Mouse (Mus musculus) embryo, embryonic 11.5 days (tissue): ENCODE measurements around the gene Zranb2.

Experiments
- DNase-seq: peaks from one replicate; pipeline ENCODE4 v3.0.0-alpha.2; 2012; ENCODE audit warnings: low read depth, low spot score

Gene Zranb2

DNA sequence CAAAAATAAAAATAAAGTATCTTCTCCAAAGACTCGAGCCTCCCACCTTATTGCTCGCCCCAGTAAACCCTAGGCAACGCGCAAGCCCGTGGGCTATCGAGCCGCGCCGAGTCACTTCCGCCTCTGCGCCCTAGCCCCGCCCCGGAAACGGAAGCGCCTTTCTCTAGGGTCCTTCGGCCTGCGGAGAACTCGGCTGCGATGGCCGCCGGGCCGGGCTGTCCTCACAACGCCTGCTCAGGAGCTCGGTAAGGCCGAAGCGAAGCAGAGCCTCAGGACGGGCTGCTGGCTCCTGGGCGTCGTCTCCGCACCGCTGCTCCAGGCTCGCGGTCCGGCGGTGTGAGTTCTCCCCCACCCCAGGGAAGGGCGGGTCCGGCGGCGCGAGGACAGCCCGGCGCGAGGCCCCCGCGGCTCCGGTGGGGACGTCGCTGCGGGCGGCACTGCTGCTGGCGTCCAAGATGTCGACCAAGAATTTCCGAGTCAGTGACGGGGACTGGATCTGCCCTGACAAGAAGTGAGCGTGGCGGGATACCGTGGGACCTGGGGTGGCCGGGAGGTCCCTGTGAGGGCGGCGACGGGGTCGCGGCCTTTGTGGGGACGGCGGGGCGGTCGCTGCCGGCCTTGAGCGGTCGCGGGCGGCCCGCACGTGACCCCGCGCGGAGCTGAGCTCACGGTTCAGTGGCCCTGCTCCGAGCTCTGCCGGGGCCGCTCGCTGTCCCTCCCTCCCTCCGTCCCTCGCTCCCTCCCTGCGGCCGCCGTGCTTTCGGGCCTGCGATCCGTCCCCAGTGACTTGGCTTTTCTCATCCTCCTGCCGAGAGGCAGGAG, at the start of gene Zranb2:
Gene Zranb2 (plus strand): TSS at position 197 of the 822 bp plus-strand sequence.
- peak; percentile 87 for DNase-seq

DNA sequence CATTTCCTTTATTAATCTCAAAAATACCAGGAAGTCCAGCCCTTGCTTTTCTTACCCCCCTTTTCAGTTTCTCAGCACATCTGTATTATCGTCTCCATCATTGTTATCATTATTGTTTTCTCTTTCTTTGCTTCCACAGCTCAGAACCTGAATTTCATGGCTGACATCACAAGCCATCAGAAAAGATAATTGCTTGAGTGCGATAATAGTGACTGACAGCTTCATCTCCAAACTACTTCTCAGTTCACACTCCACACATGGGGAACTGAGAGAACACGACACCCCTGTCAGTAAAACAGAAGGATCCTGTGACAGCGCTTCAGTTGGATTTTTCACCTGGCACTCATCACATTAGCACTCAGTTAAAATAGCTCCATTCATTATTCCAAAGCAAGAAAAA, 41.9 kb upstream of the Zranb2 start:
- no peak for DNase-seq

DNA sequence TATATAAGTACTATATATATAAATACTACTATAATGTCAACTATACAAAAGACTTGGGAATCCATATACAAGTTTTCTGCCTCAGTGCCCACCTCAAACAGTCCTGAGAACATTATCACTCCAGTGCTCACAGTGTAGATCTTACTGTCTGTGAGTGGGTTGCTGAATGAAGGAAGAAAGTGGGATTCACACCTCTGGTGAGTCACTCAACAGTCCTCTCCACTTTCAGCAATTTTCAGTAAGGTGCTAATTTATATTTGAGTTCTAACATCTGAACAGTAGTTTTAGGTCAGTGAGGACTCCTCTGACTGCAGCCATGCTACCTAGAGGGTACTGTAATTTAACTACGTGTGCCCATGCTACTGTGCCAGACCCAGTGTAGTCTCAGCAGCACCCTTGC, 31.7 kb upstream of the Zranb2 start:
- no peak for DNase-seq

DNA sequence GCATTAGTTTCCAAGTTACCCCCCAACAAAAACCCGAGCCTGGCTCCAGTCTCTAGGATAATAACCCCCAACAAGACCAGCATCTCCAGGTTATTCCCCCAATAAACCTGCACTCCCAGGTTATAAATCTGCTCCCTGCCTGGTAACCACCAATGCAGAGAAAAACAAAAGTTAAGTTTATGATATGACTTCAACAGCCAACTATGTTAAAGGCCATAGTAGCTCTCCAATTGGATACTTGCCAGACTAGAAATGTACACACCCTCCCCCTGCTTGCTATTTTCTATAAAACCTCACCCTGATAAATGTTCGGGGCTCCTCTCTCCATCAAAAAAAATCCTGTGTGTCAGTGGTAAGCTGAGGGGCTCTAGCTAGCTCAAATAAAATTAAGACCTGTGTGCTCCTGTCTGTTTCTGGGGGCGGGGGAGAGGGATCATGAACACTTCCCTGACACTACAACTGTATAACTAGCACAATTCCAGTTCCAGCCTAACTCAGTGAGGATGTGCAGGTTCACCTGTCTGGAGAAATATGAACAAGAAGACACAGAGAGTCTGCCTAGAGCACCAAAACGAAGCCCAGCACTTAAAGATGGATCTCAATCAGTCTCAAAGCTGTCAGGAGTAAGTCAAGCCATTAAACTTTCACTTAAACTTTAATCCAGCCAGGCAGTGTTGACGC, 19.7 kb upstream of the Zranb2 start:
- DNase-seq: no peak

DNA sequence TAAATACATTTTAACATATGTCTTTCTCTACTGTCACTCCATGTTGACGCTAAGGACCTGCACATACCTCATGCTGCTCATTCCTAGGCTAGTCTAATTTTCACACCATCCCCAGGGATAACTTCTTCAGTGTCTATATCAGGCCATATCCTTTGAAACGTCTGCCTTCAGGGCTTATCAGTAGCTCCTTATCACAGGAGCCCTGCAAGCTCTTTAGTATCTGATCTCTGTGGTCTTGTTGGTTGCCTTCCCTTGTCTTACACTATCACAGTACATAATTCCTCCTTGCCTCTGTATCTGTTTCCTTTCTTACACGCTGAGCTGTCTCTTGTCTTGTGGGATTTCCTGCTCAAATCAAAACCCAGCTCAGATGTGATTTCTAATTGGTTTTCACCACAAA, 17.5 kb upstream of the Zranb2 start:
- DNase-seq: no peak

DNA sequence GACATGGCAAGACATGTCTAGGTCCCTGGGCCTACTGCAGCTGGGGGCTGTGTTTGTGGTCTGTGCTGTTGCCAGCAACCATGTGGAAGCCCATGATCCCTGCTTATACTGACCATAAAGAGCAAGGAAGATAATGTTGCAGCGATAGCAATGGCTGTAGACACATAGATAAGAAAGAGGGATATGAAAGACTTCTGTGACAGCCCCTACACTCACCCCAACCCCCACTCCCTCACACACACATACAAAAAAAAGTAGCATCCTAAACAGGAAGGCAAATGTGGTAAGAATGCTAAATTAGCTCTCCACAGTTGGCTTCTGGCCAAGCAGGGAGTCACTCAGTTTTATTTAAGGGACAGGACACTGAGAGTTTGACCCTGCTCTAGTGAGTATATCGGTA, 16.0 kb upstream of the Zranb2 start:
- DNase-seq: no peak

DNA sequence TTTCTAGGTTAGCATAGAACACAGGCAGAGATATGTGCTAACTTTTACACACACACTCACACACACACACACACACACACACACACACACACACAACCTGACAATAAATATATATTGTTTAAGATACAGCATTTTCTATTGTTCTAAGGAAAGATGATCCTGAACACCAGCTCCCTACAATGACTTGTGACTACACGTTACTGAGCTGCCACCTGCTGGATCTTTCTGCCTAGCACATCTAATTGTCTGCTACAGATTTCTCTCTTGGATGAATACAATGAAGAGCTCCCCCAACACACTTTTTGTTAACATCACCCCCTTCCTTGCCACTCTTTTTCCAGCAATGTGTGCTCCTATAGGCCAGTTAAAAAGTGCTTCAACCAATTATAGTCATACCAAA, 13.5 kb upstream of the Zranb2 start:
- peak; percentile 27 for DNase-seq

DNA sequence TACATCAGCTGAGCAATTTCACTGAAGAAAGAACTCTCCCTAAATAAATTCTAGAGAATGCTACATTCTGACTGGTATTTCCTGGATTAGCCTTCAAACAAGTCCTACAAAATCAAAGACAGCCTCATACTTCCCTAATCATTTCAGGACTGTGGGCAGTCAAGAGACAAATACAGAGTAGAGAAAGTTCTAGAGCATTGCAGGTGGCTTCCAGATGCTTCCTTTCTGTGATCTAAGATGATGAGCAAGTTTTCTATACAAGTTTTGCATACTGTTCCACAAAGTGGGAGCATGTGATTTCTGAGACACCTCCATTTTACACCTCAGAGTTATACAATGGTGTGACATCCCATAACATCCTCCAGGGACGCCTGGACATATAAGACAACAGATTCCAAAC, 10.1 kb upstream of the Zranb2 start:
- DNase-seq: no peak

DNA sequence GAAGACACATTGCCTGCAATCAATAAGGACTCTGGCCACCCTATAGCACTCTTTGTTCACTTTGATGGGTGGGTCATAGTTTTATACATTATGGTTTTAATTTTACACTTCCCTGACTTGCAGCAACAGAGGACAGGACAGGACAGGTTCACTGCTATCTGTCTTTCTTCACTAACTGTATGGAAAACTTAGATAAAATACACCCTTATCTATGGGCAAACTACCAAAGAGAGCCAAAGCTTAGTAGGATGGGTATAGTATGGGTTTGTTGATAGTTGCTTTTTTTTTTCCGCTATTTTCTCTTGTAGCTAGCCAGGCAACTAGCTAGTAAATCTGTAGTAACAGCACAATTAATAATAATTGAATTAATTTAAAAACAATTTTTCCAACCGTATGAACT, 2.4 kb upstream of the Zranb2 start:
- DNase-seq: no peak

DNA sequence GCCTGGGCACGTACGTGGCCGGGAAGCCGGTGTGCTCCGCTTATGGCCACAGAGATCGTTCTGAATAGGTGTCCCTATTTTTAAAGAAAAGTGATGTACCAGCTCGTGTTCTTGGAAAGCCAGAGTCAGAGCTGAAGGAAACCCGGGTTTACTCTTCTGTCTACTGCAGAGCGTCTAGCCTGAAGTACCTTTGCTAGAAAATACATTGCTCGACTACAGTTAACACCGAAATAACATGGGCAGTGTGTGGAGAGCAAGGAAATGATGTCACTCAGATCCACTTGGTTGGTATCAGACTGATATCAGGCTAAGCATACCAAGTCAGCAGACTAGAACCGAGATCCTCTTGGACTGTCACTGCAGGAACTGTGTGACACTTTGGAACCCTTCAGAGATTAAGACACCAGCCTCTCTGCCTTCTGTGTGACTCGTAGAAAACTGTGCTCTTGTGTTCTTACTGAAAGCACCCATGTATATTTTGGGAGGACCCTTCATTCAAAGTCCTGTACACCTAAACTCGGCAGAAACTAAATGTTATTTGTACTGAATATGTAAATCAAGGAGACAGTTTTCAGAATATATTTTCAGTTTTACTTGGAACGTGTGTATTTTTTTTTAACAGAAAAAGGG, 941 bp downstream of the Zranb2 start:
- no peak for DNase-seq

DNA sequence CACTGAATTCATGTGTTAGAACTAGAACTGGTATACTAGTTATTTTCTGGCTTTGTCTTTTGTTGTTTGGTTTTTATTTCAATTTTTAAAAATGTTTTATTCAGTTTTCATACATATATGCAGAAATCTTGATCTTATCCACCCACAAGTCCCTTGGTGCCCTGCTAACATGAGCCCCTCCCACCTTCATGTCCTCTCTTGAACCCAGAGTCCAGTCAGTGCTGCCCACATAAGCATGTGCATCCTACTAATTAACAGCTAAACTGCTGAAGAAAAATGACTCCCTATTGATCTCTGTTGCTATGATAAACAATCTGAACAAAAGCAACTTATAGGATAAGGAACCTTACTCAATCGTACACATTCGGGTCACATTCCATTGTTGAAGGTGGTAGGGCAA, 15.4 kb downstream of the Zranb2 start:
- DNase-seq: no peak

DNA sequence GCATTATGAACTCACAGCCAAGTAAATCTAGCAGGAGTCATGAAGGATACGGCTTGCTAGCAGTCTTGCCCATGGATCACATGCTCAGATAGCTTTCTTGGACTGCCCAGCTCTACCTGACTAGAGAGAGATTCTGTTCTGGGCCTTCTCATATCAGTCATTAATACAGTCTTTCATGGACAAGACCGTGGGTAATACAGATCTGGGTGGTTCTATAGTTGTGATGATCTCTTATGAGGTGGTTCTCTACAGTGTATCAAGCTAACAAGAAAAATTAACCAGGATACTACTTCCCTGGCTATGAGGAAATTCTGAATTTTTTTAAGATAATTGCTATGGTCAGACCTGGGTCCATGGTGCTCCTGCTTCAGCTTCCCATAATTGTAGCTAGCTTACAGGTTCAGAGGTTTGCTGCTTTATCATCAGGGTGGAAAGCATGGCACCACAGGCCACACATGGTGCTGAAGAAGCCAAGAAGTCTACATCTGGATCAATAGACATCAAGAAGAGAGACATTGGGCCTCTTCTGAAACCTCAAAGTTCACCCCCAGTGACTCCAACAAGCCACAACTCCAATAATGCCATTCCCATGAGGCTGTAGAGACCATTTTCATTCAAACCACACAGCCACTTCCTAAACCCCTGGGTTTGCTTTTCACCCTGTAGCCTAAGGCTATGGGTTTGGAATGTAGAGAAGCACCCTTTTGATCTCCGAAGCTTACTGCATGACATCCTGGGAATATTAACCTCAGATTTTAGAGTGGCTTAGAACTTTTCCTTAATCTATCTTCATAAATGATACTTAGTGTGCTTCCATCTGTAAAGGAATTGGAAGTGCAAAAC, 16.0 kb downstream of the Zranb2 start:
- DNase-seq: no peak

DNA sequence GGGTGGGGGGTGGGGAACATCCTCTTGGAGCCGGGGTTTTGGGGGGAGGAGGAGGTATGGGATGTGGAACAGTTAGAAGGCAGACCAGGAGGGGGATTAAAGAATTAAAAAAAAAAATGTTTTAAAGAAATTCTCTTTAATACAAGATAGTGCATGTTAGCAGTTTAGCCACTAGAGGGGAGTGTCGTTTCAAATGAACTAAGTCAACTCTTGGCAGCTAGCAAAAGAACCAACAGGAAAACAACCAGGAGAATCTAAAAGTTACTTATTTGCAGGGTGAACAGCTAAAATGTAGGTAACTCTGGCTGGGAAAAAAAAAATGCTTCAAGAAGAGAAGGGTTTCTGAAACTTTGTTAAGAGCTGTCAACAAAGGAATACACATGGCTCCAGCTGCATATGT, 31.2 kb downstream of the Zranb2 start:
- peak; percentile 46 for DNase-seq

DNA sequence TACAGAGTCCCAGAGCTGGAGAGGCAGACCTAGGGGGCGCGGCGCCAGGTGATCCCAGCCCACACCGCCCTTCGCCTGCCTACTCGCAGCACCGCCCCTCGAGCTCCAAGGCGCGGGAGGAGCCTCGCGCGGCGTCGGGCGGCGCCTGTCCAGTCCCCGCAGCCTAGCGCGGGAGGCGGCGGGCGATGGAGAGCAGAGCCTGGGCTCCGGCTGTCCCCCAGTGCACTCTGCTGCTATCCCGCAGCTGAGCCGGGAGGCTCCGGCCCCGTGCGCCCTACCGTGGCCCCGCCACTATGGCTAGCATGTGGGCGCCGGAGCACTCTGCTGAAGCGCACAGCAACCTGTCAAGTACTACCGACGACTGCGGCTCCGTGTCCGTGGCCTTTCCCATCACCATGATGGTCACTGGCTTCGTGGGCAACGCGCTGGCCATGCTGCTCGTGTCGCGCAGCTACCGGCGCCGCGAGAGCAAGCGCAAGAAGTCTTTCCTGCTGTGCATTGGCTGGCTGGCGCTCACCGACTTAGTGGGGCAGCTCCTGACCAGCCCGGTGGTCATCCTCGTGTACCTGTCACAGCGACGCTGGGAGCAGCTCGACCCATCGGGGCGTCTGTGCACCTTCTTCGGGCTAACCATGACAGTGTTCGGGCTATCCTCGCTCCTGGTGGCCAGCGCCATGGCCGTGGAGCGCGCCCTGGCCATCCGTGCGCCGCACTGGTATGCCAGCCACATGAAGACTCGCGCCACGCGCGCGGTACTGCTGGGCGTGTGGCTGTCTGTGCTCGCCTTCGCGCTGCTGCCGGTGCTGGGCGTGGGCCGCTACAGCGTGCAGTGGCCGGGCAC, 33.0 kb downstream of the Zranb2 start, which contains the start of gene Ptger3:
Gene Ptger3 (plus strand): TSS at position 168 of the 841 bp plus-strand sequence.
- peak; percentile 26 for DNase-seq

DNA sequence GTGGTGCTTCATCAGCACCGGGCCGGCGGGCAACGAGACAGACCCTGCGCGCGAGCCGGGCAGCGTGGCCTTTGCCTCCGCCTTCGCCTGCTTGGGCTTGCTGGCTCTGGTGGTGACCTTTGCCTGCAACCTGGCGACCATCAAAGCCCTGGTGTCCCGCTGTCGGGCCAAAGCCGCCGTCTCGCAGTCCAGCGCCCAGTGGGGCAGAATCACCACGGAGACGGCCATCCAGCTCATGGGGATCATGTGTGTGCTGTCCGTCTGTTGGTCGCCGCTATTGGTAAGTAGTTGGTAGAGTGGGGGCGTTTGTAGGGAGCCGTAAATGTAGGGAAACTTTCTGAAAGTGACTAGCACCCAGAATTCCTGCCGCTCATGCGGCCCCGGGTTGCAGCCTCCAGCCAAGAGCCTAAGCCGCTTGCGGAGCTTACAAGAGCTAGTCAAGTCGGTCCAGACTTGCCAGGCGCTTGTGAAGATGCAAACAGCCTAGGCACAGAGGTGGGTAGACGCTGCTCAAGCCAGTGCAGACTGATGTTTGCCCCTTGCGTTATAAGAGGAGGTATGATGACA, 33.7 kb downstream of the Zranb2 start:
- no peak for DNase-seq

DNA sequence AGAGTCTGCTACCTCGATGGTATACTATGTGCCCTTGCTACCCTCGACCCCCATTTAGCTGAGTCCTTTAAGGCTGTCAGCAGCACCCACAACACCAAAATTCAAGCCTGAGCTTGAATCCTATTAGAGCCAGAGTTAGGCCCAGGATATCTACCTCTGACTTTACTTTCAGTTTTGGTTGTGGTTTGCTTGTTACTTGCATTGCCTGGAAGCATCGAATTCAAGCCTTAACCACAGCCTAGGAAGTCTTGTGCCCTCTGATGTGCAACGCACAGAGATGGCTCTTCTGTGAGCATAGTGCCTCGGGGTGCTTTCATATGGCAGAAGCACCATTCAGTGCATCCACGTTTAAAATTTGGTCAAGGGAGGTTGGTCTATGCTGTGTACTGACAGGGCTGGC, 38.1 kb downstream of the Zranb2 start:
- DNase-seq: no peak

DNA sequence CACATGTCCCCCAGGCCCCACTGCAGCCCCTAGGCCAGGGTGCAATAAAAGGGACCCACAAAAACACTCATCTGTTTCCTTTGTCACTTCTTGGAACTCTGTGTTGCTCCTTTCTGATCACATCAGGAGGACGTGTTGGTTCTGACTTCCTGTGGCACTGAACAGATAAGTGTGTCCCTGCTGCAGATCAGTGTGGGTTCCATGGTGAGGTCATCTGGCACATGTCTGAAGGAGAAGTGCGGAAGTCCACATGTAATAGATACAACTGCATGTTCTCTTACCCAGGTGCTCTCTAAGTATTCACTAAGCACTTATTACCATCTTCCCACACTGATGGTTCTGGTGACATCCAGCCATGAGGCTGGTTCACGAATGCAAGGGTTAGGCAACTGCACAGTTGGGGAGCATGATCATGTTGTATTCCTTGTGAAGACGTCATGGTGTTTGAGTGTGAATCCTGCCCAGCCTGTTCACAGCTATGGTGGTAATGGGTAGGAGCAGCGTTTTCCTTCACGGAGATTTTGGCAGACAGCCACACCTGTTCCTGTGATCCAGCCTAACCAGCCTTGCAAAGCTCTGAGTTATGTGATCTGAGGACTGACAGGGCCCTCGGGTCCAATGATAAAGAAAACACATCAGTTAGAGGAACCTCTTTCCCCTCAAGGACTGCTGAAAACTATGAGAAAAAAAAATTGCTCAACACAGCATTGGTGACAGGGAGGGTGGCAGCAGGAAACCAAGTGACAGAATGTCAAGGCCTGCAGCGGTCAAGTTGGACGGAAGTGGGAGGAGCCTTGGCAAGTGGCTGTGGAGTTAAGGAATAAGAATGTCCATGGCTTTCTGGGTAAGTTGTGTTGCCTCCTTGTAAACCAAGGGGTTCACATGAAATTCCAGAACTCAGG, 41.7 kb downstream of the Zranb2 start:
- no peak for DNase-seq

DNA sequence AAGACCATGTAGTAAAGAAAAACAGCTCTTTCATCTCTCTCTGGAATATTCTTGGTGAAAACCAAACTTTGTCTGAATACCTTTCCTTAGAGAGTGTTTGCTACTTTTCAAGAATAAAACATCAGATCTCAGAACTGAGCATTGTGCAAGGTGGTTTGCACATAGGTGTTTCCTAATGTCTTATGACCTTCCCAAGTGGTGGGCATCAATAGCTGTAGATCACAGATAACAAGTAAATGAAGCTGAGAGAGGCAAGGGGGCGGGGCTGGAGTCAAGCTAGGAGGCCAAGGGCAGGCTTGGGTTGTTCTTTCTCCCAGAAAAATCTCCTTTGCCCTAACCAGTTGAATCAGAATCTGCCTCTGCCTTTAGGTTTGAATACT, 42.4 kb downstream of the Zranb2 start:
- no peak for DNase-seq

DNA sequence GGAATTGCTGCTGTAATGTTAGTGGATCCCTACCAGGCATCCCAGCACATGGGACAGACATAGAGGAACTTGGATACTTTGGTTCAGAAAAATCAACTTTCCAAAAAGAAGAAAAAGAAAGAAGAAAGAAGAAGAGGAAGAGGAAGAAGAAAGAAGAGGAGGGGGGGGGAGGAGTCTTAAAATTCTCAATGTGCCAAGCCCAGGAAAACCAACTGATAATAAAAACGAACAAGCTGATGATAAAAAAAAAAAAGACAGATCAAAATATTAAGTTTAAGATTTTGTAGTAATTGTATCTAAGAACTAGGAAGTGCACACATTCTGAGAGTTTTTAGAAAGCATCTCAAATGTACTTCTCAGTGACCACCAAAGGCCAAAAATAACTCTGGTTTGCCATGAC, 42.9 kb downstream of the Zranb2 start:
- no peak for DNase-seq
